Mouse (Mus musculus): ENCODE data around the gene Pim3.
A peak's percentile ranks its signal among the peaks of the same experiment; 100 is the strongest.

Pim3 gene

DNA sequence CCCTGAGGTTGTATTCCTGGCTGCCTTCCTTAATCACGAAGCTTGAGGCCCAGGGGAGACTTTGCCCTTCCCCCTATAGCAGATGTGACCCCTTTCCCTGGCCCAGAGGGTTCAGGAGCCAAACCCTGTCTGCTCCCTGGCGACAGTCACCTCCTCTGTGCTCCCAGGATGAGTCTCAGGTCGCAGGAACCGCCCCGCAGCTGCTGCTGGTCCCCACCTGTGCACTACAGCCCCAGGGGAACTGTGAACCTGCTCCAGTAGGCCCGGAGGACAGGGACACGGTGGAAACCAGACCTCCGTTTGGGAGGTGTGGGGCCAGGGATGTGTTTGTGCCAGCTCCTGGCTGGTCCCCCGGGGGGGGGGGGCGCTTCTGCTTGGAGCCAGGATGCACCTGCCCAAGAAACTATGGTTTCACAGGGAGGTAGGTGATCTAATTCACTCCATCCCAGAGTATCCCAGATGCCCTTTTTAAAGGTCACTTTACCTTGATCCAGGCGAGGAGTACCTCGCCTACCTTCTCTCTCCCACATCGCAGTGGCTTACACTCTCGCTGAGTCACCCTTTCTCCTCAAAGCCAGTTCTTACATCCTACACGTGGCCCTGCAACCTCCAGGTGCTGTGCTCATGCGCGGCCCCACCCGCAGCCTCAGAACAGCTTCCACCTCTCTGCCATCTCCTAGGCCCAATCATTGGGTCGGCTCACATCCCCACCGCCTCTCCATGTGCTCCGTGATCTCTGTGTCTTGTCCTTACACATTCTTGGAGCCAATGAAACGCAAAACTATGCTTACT is 19.5 kb downstream of the Pim3 start:
- DNase-seq (ENCODE audit: extremely low spot score, low spot score), result no peak

DNA sequence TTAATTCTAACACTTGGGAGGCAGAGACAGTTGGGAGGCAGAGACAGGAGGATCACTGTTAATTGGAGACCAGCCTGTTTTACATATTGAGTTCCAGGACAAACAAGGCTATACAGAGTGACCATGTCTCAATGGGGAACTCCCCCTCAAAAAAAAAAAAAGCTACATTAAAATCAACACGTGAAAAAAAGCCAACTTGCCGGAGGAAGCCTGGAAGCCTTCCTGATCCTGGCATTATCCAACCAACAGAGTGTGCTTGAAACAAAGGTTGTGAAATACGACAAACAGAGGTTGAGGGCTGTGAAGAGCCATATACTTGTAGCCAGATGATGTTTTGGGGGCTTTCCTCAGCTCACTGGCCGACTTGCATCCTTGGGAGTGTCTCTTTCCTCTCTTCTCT is 20.9 kb downstream of the Pim3 start:
- DNase-seq (ENCODE audit: extremely low spot score, low spot score), result no peak

DNA sequence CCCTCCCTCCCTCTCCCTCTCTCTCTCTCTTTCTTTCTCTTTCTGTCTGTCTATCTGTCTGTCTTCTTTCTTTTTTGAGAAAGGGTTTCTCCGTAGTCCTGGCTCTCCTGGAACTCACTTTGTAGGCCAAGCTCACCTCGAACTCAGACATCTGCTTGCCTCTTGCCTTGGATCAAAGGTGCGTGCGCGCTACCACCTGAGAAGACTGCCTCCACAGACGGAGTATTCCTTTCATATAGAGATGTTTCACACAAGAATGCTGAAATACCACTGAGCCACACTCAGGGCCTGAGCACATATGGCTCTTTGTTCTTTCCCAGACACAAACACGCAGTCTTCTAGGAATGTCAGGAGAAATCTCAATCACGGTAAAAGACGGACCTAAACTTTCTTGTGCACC is 21.4 kb downstream of the Pim3 start:
- DNase-seq (ENCODE audit: extremely low spot score, low spot score), result no peak

DNA sequence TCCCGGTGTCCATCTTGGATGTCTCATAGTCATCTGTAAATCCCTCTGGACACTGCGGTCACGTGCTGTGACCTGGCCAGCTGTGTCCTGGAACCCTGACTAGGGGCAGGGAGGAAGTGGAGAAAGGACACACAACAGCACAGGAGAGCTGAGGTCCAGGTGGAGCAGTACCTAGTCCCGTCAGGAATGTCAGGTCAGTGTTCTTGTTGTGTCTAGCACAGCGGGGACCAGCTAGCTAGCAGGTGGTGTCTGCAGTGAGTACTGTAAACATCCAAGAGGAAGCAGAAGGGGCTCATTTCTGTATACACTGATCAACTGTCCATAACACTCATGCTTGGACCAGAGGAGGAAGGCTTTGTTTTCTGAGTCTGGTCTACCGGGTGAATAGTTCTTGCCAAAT is 23.4 kb downstream of the Pim3 start:
- no peak for DNase-seq (ENCODE audit: extremely low spot score, low spot score)

DNA sequence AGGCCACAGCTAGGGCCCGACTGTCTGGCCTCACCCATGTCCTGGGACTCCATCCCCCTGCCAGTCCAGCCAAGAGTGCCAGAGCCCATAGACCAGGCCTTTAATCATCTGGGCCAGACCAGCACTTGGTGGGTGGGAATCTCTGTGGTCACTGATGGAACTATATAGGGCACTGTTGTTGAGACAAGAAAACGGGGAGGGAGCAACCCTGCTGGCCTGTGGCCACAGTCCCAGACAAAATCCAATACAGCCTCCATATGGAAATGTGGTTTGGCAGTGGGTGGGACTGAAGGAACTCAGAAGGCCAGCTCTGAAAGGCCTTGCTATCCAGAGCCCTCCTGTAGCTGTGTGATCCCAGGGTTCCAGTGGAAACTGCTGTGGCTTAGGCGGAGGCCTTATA is 27.0 kb downstream of the Pim3 start:
- DNase-seq (ENCODE audit: extremely low spot score, low spot score), result no peak

DNA sequence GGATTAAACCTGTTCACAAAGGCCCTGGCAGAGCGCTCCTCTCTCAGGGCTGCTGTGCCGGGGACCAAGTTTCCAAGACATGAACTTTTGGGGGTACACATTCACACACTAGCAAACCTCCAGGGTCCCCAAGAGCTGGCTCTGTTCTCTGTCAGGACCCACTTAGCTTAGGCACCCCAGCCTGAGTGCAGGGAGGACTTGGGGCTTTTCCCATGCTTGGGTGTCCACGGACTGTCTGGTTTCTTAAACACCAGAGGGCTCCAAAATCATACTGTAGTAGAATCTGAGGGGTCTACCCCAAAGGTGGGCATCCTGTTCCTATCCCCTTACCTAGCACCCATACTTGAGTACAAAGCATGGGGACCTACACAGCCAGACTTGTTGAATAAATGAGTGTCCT is 28.0 kb downstream of the Pim3 start:
- DNase-seq (ENCODE audit: extremely low spot score, low spot score), result no peak

DNA sequence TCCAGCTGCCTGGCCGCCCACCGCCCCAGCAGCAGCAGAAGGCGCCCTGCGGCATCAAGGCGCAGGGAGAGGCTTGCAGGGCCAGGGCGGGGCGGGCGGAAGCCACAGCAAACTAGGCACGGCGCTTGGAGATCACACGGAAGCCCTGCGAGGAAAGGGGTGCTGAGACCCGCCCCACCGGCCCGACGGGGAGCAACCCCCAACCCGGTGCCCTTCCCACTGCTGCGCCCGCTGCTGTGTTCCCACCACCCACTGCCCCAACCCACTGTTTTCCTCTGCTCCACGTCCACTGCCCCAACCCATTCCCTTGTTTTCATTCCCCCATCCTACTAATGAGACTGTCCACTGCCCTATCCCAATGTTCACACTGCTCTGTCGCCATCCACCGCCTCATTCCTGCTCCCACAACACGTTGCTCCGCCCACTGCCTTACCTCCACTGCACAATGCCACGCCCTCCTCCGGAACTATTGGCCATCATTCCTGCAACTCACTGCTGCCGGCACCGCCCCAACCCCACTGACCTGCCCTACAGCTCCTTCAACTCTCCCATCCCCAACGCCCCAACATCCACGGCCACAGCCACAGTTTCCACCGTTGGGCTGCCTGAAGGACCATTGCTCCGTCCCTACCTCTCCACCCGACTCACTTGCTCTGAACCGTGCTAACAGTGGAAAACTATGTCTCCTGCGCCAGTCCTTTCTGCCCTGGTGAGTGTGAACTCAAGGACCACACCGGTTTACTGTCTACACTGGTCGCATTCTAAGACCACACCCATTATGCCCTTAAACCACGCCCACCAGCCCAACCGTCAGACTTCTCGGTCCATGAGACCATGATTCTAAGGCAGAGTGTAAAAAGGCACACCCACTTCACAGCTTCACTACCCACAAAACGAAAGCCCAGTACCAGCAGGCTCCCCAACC is 29.0 kb downstream of the Pim3 start:
- peak; percentile 65 for DNase-seq (ENCODE audit: extremely low spot score, low spot score)

DNA sequence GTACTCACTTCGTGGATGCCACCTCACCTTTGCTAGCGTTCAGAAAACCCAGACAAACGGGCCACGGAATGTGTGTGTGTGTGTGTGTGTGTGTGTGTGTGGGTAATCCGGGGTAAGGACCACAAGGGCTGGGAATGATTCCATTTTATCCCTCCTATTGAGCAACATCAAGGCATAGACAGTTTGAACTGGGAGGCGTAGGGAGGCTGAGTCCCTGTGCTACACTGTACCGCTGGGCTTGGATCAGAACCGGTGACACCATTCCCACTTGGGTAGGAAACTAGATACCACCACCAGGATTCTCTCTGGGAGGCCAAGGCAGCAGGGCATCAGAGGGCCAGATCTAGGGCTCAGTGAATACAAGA is 29.7 kb downstream of the Pim3 start:
- DNase-seq (ENCODE audit: extremely low spot score, low spot score), result no peak

DNA sequence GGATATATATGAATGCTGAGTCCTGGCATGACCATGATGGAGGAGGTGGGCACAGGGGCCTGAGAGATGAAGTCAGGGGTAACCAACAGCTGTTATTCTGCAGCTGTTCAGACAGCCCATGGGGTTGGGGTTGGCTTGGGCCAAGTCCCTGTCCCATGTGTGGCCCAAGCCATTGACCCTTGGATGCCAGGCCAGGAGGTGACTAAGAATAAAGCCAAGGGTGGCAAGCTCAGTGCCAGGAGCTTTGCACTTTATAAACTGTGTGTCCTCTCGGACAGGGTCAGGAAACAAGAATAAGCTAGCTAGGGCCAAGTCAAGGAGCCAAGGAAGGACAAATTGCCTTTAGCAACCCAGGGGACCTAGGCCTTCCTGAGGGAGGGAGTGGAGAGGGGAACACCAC is 30.3 kb downstream of the Pim3 start:
- DNase-seq (ENCODE audit: extremely low spot score, low spot score), result no peak

DNA sequence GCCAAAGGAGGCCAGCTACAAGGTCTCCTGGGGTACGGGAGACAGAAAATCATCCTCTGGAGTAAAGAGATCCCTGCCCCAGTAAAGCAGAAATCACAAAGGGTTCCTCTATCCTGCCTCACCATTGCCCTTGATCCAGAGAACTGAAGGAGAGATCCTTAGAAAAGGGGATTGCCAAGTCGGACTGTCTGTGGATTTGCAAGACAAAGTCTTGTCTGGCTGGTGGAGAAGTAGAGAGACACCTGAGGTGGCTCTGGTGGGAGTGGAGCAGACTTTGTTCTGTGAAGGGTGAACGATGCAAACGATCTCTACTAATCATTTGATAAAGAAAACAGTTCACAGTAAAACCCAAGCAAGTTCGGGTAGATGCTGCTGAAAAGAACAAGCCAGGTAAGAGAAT is 30.9 kb downstream of the Pim3 start:
- DNase-seq (ENCODE audit: extremely low spot score, low spot score), result no peak

DNA sequence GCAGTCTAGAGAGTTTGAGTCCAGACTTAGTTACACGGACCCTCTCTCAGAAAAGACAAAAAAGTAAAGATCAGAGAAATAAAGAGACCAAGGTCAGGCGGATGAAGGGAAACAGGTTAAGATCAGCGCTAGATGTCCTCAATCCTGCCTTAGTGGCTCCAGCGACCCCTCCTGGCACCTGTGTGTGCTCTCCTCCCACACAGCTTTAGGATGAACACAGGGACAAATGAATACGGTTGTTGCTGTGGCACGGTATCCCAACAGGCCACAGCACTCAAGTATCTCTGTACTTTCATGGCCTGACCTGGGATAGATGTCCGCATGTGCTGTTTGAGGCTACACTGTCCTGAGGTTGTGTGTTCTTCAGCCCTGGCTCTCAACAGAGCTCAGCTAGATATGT is 33.1 kb downstream of the Pim3 start:
- DNase-seq (ENCODE audit: extremely low spot score, low spot score), result no peak

DNA sequence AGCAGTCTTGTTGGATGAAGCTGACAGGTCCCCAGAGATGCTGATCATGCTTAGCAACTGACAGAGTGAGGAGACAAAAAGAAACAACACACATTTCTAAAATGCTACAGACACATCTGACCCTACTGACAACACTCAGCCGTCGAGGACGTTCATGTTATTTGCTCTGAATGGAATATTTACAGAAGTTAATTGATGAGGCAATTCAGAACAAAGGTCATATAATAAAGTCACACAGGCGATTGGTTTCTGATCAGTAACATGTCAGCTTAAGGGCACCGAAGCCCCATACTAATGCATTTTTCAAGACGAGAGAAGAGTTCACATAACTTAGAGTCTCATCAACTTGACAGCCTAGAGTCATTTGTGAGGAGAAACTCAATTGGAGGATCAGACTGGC is 33.9 kb downstream of the Pim3 start:
- no peak for DNase-seq (ENCODE audit: extremely low spot score, low spot score)

DNA sequence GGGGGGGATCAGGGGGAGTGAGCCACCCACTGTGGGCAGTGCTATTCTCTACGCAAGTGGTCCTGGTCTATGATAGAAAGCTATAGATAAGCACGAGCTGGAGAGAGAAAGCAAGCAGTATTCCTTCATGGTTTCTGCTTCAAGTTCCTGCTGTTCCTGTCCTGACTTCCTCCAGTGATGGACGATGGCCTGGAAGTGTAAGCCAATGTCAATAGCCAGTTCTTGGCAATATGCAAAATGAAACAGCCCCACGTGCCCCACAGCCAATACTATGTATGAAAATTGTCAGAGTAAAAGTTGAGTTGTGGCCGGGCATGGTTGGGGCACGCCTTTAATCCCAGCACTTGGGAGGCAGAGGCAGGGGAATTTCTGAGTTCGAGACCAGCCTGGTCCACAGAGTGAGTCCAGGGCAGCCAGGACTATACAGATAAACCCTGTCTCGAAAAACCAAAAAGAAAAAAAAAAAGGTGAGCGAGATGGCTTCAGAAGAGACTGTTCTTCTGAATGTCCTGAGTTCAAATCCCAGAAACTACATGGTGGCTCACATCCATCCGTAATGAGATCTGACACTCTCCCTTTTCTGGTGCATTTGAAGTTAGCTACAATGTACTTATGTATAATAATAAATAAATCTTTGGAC is 34.5 kb downstream of the Pim3 start:
- no peak for DNase-seq (ENCODE audit: extremely low spot score, low spot score)

DNA sequence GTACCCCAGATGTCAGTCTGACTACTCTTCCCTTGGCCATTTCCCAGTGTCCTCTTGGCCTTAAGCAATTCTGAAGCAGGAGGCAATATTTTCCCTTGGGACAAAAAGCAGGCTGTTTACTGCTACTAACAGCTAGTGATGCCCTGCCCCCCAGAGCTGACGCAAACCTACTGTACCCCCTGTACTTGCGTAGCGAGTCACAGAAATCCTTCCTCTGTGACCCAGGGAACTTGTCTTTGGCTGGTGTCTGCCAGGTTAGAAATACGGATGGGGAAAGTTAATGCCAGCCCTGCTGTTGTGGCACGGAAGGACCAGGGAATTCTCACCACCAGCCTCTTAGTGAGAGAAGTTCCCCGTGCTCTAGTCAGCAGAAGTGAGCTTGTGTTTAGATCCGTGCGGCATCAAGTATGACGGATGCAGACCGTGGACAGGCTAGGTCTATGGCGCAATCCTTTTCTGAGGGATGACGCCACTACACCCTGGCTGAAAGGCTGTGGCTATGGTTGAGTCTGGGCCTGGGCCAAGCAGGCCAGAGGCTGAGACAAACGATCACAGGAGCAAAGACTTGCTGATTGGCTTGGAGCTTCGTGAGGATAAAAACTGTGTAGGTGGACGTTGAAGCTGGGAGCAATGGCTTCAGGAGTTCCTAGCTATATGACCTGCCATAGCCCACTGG is 40.4 kb downstream of the Pim3 start:
- no peak for DNase-seq (ENCODE audit: extremely low spot score, low spot score)

DNA sequence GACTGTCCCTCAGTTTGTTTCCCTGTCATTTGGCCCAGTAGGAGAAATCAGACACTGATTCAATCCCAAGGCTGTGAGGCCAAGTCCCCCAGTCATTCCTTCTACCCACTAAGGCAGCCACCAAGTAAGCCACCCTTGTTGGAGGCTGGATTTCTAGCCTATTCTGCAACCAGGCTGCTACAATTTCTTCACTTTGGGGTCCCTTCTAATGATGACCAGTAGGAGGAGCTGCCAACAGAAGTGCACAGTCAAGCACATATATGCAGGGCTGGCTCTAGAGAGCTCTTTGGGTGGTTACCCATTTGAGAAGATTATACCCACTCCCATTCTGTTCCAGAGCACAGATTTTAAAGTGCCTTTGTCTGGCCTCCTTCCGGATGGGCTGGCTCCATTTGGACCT is 41.1 kb downstream of the Pim3 start:
- no peak for DNase-seq (ENCODE audit: extremely low spot score, low spot score)

DNA sequence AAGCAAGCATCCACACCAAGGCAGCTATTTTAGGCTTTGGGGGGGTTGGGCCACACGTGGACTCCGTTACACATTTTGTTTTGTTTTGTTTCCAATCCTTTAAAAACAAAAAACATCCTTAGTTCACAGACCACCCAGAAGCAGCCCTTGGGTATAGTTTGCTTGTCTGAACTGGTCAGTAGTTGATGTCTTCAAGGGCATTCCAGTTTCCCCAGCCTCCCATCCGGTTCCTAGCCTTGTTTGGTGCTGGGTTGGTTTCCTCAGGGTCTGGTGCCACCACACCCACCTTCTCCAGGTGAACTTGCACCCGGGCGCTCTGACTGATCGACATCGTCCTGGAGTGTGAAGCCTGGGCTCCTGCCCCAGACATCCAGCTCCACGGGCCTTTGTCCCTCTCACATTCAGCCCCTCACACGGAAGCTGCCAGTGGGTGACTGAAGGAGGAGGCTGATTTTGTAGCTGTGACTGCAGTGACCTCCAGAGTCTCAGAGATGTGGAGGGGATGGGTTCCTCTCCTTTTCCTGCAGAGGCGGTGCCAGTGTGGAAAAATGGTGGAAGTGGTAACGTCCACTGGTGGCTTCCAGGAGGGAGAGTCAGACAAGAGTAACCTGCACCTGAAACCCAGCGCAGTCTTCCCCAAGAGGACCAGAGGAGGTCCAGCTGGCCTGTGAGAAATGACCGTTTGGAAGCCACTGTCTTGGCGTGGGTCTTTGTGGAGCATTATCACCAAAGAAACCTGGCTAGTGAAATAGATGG is 42.2 kb downstream of the Pim3 start:
- no peak for DNase-seq (ENCODE audit: extremely low spot score, low spot score)

DNA sequence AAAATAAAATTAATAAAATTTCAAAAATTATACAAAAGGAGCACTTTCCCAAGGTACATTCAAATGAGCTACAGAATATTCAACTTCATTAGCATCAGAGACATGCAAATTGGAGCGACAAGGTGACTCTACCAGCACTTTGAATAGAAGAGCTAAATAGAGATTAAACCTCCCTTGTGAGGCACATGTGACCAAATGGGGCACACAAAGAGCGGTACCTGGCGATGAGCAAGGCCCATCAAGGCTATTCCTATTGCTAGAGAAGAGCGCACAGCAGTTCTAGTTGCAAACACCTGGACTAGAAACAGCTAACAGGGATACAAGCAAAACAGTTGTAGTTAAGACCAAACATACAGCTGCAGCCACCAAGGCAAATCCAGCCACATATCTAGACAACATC is 44.4 kb downstream of the Pim3 start:
- no peak for DNase-seq (ENCODE audit: extremely low spot score, low spot score)

DNA sequence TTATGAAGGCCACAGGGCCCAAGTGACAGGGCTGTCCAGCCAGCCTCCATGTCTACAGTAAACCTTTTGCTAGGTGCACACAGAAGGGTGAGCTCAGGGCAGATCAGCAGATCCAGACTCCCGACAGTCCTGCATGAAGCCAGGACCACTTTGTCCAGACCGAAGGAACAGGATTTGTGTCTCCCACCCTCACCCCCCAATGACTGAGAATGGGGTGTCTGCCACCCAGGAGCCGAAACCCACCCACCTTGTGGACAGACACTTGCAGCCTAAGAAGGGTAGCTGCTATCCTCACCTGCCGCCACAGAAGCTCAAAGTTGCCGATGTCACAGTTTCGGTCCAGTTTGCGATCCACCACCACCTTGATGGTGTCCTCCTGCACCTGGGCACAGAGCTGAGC is 53.1 kb downstream of the Pim3 start:
- DNase-seq (ENCODE audit: extremely low spot score, low spot score), result no peak

Data from neural tube, embryonic 10.5 days (tissue).